Mouse (Mus musculus): ENCODE measurements around the gene Utf1. TPM values are rescaled to one million over a fixed set of nuclear protein-coding genes. Genes with fewer than 3 reads are reported as not detected.

The Utf1 gene
- total RNA-seq (2023): 1 to 10 TPM; 1.2 to 1.6 TPM

DNA sequence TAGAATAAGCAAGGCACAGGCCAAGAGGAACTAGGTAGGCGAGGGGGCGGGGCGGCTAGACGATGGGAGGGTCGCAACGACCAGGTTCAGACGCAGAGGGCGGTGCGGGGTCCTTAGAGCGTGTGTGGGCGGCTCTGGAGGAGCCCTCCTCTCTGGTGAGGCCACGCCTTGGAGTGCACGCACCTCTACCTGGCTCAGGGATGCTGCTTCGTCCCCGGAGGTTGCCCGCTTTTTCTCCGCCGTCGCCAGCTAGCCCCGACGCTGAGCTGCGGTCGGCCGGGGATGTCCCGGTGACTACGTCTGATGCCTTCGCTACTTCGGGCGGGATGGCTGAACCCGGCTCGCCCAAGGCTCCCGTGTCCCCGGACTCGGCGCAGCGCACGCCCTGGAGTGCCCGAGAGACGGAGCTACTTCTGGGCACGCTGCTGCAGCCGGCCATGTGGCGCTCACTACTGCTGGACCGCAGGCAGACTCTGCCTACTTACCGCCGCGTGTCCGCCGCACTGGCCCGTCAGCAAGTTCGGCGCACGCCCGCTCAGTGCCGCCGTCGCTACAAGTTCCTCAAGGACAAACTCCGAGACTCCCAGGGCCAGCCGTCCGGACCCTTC, at the start of gene Utf1:
Utf1 (plus strand) TSS at position 116 of the 608 bp plus-strand sequence.

DNA sequence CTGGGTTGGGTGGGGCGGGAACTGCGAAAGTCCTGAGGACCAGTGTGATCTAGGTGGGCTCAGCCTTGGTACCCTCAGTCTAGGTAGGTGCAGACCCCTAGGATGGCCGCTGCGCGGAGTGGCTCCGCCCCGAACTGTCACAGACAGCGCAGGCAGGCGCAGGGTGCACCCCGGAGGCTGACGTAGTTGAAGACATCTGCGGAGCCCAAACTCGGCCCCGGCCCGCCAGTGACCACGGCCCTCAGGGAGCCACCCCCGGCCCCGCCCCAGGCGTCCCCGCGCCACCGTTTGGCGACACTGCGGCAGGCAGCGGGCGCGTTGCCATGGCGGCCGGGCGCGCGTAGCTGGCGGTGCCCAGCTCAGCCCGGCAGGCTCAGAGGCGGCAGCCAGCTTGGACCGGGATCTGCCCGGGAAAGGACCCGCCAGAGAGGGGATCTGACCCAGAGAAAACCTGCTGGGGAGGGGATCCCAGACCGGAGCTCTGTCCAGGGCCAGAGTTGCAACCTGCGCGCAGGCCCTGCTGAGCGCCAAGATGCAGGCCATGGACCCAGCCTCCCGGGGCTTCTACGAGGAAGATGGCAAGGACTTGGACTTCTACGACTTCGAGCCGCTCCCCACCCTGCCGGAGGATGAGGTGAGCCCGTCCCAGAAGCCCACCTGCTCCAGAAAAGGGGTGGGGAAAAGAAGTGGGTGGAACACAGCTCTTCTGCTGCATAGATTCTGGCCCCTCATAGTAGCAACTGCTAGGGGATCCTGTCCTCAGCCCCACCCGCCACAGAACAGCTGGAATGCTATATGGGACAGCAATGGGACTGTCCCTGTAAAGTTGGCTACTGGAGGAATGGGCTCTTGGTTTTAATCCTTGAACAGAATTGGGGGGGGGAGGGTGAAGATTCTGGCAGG, 48.7 kb upstream of the Utf1 start, which contains the start of gene Kndc1:
Kndc1 (plus strand) TSS at position 42 of the 903 bp plus-strand sequence.

DNA sequence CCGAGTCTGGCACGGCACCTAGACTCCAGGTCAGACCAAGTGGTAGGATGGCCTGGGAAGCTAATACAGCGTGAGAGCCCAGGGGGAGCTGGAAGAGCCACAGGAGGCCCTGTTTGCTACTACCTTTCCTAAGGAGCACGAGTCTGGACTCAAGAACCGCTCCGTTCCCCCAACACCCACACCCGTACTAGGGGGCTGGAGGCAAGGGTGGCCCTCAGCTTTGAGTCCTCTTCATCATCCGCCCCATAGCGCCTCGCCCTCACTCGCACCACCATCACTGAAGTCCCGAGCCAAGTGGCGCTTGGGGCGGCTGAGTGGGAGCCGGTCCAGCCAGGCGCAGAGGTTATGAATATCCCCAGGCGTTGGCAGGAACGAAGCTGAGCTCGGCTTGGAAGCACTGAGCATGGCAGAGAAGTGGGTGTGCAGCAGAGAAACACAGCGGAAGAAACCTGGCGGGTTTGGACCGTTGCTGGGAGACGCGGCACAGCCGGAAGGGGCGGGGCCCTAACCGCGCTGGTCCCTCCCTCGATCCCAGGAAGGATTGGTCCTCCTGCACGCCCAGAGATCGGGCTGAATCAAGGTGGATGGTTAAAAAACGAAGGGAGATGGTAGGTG, 34.8 kb downstream of the Utf1 start, which contains the start of gene 6430531B16Rik:
6430531B16Rik (minus strand) TSS at position 478 of the 615 bp plus-strand sequence.

DNA sequence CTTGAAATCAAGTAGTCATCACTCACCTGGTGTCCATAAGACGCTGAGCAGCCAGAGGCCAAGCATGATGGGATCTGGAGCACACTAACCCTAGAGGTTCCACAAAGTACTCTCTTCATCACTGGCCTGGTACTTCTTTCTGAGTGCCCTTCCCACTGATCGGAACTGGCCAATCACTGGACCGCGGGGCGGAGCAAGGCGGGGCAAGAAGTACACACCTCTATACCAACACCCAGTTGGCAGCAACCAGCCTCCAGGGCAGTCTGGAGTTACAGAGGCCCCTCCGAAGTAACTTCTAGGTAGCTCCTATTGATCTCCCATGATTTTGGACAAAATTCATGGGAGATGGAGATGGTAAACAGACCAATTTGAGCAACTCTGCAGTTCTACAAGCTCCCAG, 48.8 kb downstream of the Utf1 start, which contains the start of gene Adam8:
Adam8 (minus strand) TSS at position 157 of the 400 bp plus-strand sequence.

Other genes with a start within 250 kb of the Utf1 start
- gene Adgra1, start 109.6 kb upstream of the Utf1 start, total RNA-seq (2023): not detected
- gene Kndc1, start 49.1 kb upstream of the Utf1 start, total RNA-seq (2023): not detected
- gene 6430531B16Rik, start 35.0 kb downstream of the Utf1 start, total RNA-seq (2023): not detected
- 1 to 10 TPM; 5.3 to 6.2 TPM for gene Adam8, start 48.8 kb downstream of the Utf1 start, total RNA-seq (2023)
- gene Zfp511, start 92.6 kb downstream of the Utf1 start, total RNA-seq (2023): 10 to 100 TPM; 34.5 to 36.2 TPM
- gene Tubgcp2, start 92.9 kb downstream of the Utf1 start, total RNA-seq (2023): 10 to 100 TPM; 35.2 to 37.0 TPM
- not detected for gene Msx3, start 105.3 kb downstream of the Utf1 start, total RNA-seq (2023)
- not detected for gene Caly, start 138.8 kb downstream of the Utf1 start, total RNA-seq (2023)
- not detected for gene Prap1, start 149.6 kb downstream of the Utf1 start, total RNA-seq (2023)
- 10 to 100 TPM; 10.8 to 11.7 TPM for gene Fuom, start 158.7 kb downstream of the Utf1 start, total RNA-seq (2023)
- 1 to 10 TPM; 5.7 to 6.3 TPM for gene Paox, start 172.0 kb downstream of the Utf1 start, total RNA-seq (2023)
- gene Echs1, start 172.7 kb downstream of the Utf1 start, total RNA-seq (2023): 10 to 100 TPM; 33.6 to 34.2 TPM
- gene Mtg1, start 193.8 kb downstream of the Utf1 start, total RNA-seq (2023): 10 to 100 TPM; 17.5 to 26.8 TPM
- gene Sprn, start 211.1 kb downstream of the Utf1 start, total RNA-seq (2023): not detected
- gene Olfr522, start 221.0 kb downstream of the Utf1 start, total RNA-seq (2023): not detected
- gene Olfr523, start 229.4 kb downstream of the Utf1 start, total RNA-seq (2023): not detected

Data from T-cell, adult 66 days (primary cell).